Mouse (Mus musculus) embryonic facial prominence, embryonic 15.5 days (tissue): ENCODE data around the gene Cd8a. TPM values are rescaled to one million over a fixed set of nuclear protein-coding genes. Genes with fewer than 3 reads are reported as not detected.

ENCODE experiments used
- ATAC-seq: fragments of 200-750 bp; cut with Nextera tagmentation; 2 replicates; pipeline ENCODE4 v1.8.0; 2017; ENCODE audit warnings: low read depth, moderate TSS enrichment; ENCODE audit not compliant: insufficient number of reproducible peaks, low FRiP score, low TSS enrichment
- H3K27ac ChIP-seq: fragments of 300-500 bp; sonication (generic); replicated peaks from 2 replicates; pipeline ENCODE4 v1.5.1; 2015; ENCODE audit warnings: mild to moderate bottlenecking, inconsistent platforms
- H3K27me3 ChIP-seq: fragments of 300-500 bp; sonication (generic); 2 replicates; pipeline ENCODE4 v1.6.1; 2015; ENCODE audit warnings: inconsistent platforms
- H3K36me3 ChIP-seq: fragments of 300-500 bp; sonication (generic); 2 replicates; pipeline ENCODE4 v1.6.1; 2015; ENCODE audit warnings: mild to moderate bottlenecking, inconsistent platforms
- H3K4me1 ChIP-seq: fragments of 300-500 bp; sonication (generic); 2 replicates; pipeline ENCODE4 v1.6.1; 2015; ENCODE audit warnings: inconsistent platforms
- H3K4me2 ChIP-seq: fragments of 300-500 bp; sonication (generic); replicated peaks from 2 replicates; pipeline ENCODE4 v1.6.1; 2015; ENCODE audit warnings: mild to moderate bottlenecking, inconsistent platforms
- H3K4me3 ChIP-seq: fragments of 300-500 bp; sonication (generic); replicated peaks from 2 replicates; pipeline ENCODE4 v1.5.1; 2015; ENCODE audit warnings: mild to moderate bottlenecking, inconsistent platforms
- H3K9ac ChIP-seq: fragments of 300-500 bp; sonication (generic); 2 replicates; pipeline ENCODE4 v1.6.1; 2015; ENCODE audit warnings: inconsistent platforms
- H3K9me3 ChIP-seq: fragments of 300-500 bp; sonication (generic); replicated peaks from 2 replicates; pipeline ENCODE4 v1.6.1; 2016; ENCODE audit warnings: inconsistent platforms
- whole genome bisulfite sequencing: fragments of 180-500 bp; shearing (Covaris S2); methylation state at CpG from one replicate; pipeline ENCODE4 v1.1.7; 2015; 5-methylcytosine and 5-hydroxymethylcytosine counted together
- polyA plus RNA-seq: library from polyadenylated mRNA; unstranded; fragments of >200 nt; fragmentation: Nextera tagmentation; extraction: Ambion mirVana; gene quantifications from 2 replicates; pipeline ENCODE4 v1.2.1, GENCODE M21; 2015

The Cd8a gene
- polyA plus RNA-seq, 1 experiment from 2014 or later, result not detected

- H3K4me1 ChIP-seq, result no peaks in the 10 kb centered on the region
- H3K9me3 ChIP-seq, result no peaks in the 10 kb centered on the region
- WGBS, result 82% methylated on average over 3 of the region's 3 CpGs
- no peak overlapping the region for H3K27ac ChIP-seq
- no peak overlapping the region for H3K4me2 ChIP-seq
- H3K36me3 ChIP-seq, result peaks cover 3% of the 10 kb centered on the region; the same call in 1 of the 2 replicates
- H3K9ac ChIP-seq, result no peak overlapping the region
- ATAC-seq, result no peak
- H3K27me3 ChIP-seq, result no peaks in the 10 kb centered on the region
- no peak overlapping the region for H3K4me3 ChIP-seq
These were observed 42.2 kb downstream of the Cd8a start for GRCm38 (mm10) chr6:71415446-71415845.

- H3K4me3 ChIP-seq, result no peak overlapping the region
- no peak overlapping the region for H3K9ac ChIP-seq
- no peaks in the 10 kb centered on the region for H3K4me1 ChIP-seq
- no peak overlapping the region for H3K27ac ChIP-seq
- H3K9me3 ChIP-seq, result no peaks in the 10 kb centered on the region
- no peak for ATAC-seq
- H3K27me3 ChIP-seq, result no peaks in the 10 kb centered on the region
- H3K36me3 ChIP-seq, result peaks cover 3% of the 10 kb centered on the region; the same call in 1 of the 2 replicates
- no peak overlapping the region for H3K4me2 ChIP-seq
- WGBS, result 78% methylated on average over 3 of the region's 3 CpGs
These were observed 45.6 kb downstream of the Cd8a start for GRCm38 (mm10) chr6:71418874-71419273.

- H3K27ac ChIP-seq, result no peak overlapping the region
- H3K9ac ChIP-seq, result no peak overlapping the region
- H3K27me3 ChIP-seq, result no peaks in the 10 kb centered on the region
- ATAC-seq, result no peak
- H3K9me3 ChIP-seq, result no peaks in the 10 kb centered on the region
- H3K36me3 ChIP-seq, result no peaks in the 10 kb centered on the region
- no peak overlapping the region for H3K4me3 ChIP-seq
- H3K4me1 ChIP-seq, result no peaks in the 10 kb centered on the region
- WGBS, result 87% methylated on average over 6 of the region's 6 CpGs
- H3K4me2 ChIP-seq, result no peak overlapping the region
These were observed 47.6 kb downstream of the Cd8a start for GRCm38 (mm10) chr6:71420848-71421247.

GRCm38 (mm10) chr6:71422162-71422561 lies 48.9 kb downstream of the Cd8a start:
- H3K4me1 ChIP-seq, result no peaks in the 10 kb centered on the region
- no peak overlapping the region for H3K4me3 ChIP-seq
- H3K27me3 ChIP-seq, result no peaks in the 10 kb centered on the region
- peaks cover 4% of the 10 kb centered on the region; the same call in 1 of the 2 replicates for H3K36me3 ChIP-seq
- H3K4me2 ChIP-seq, result no peak overlapping the region
- no peak overlapping the region for H3K9ac ChIP-seq
- no peak for ATAC-seq
- 69% methylated on average over 3 of the region's 3 CpGs for WGBS
- no peaks in the 10 kb centered on the region for H3K9me3 ChIP-seq
- no peak overlapping the region for H3K27ac ChIP-seq

GRCm38 (mm10) chr6:71423116-71423515 lies 49.9 kb downstream of the Cd8a start:
- ATAC-seq, result no peak
- H3K9me3 ChIP-seq, result no peaks in the 10 kb centered on the region

GRCm38 (mm10) chr6:71425681-71426080 lies 52.5 kb downstream of the Cd8a start:
- no peak for ATAC-seq

More at GRCm38 (mm10) chr6:71423116-71423515, 49.9 kb downstream of the Cd8a start:
- WGBS, result 86% methylated on average over 3 of the region's 3 CpGs
- no peak overlapping the region for H3K27ac ChIP-seq
- H3K4me1 ChIP-seq, result no peaks in the 10 kb centered on the region
- no peak overlapping the region for H3K9ac ChIP-seq
- no peaks in the 10 kb centered on the region for H3K27me3 ChIP-seq
- no peak overlapping the region for H3K4me3 ChIP-seq
- H3K4me2 ChIP-seq, result no peak overlapping the region
- H3K36me3 ChIP-seq, result peaks cover 12% of the 10 kb centered on the region; the same call in 1 of the 2 replicates

GRCm38 (mm10) chr6:71427996-71428725 lies 54.9 kb downstream of the Cd8a start:
- Histone ChIP-seq H3K9me3 (no peaks in the 10 kb centered on the region), H3K36me3 (peaks cover 12% of the 10 kb centered on the region; the same call in 1 of the 2 replicates), H3K4me3 (no peak overlapping the region), H3K9ac (no peak overlapping the region), H3K4me2 (no peak overlapping the region), H3K27ac (no peak overlapping the region), H3K27me3 (no peaks in the 10 kb centered on the region), H3K4me1 (peaks cover 4% of the 10 kb centered on the region; the same call in 1 of the 2 replicates)
- ATAC-seq, result no peak
- 82% methylated on average over 4 of the region's 4 CpGs for WGBS

More at GRCm38 (mm10) chr6:71425681-71426080, 52.5 kb downstream of the Cd8a start:
- Histone ChIP-seq H3K36me3 (peaks cover 12% of the 10 kb centered on the region; the same call in 1 of the 2 replicates), H3K27ac (no peak overlapping the region), H3K4me1 (no peaks in the 10 kb centered on the region), H3K4me3 (no peak overlapping the region), H3K9ac (no peak overlapping the region), H3K27me3 (no peaks in the 10 kb centered on the region), H3K9me3 (no peaks in the 10 kb centered on the region), H3K4me2 (no peak overlapping the region)
- WGBS, result 68% methylated on average over 6 of the region's 6 CpGs

Other genes with a start within 250 kb of the Cd8a start
- gene Thnsl2, start 229.0 kb upstream of the Cd8a start, polyA plus RNA-seq, result 7.1 and 8.3 TPM in 2 replicates
- 0.33 and 0.55 TPM in 2 replicates for gene Fabp1, start 173.6 kb upstream of the Cd8a start, polyA plus RNA-seq
- 47.3 and 52.1 TPM in 2 replicates for gene Krcc1, start 101.8 kb upstream of the Cd8a start, polyA plus RNA-seq
- 12.6 and 14.6 TPM in 2 replicates for gene Smyd1, start 51.2 kb upstream of the Cd8a start, polyA plus RNA-seq
- gene Cd8b1, start 50.6 kb upstream of the Cd8a start, polyA plus RNA-seq, result 0.11 TPM in 1 of 2 replicates, not detected in the other
- gene Rmnd5a, start 67.2 kb downstream of the Cd8a start, polyA plus RNA-seq, result 13.0 and 15.5 TPM in 2 replicates
- gene Rnf103, start 120.5 kb downstream of the Cd8a start, polyA plus RNA-seq, result 18.2 and 18.4 TPM in 2 replicates
- 69.3 and 79.1 TPM in 2 replicates for gene Chmp3, start 170.4 kb downstream of the Cd8a start, polyA plus RNA-seq